Comparison of ENCODE assay signal across 9 mouse cellular contexts in genomic region chr16:50118150-50118549, GRCm38 (mm10).
A peak's percentile ranks its signal among the peaks of the same experiment; 100 is the strongest.
DNase-seq lines count a peak whose midpoint lies in the region; TF ChIP-seq lines count a peak whose summit lies in the region.
"Had no signal": no experiment of that assay in that cellular context is flagged by ENCODE, and none has a peak within 500 bp of the region (broad histone marks: within the 10 kb centered on the region; RNA-seq: fewer than 3 reads in every experiment).

No protein-coding gene starts in this region.

- H3K27me3 ChIP-seq in testis, adult 2 months (ENCODE audit: control insufficient read depth, insufficient read depth, low read length), result no peaks in the 10 kb centered on the region
- H3K27me3 ChIP-seq: embryonic facial prominence, embryonic 12.5 days had no signal

- H3K4me1 ChIP-seq in testis, adult 2 months (ENCODE audit: control insufficient read depth, insufficient read depth, low read length), result no peaks in the 10 kb centered on the region
- H3K4me1 ChIP-seq: embryonic facial prominence, embryonic 12.5 days had no signal

- no peak overlapping the region for H3K27ac ChIP-seq in testis, adult 2 months (ENCODE audit: control insufficient read depth, insufficient read depth, low read depth, low read length)
- H3K27ac ChIP-seq: embryonic facial prominence, embryonic 12.5 days had no signal

- no peak for TF ChIP-seq POLR2A in testis, adult 2 months (IDR thresholded peaks at IDR 0.05; ENCODE audit: control insufficient read depth, low read depth, low read length)

- H3K36me3 ChIP-seq in testis, adult 2 months (ENCODE audit: control insufficient read depth, insufficient read depth, low read length), result no peaks in the 10 kb centered on the region
- H3K36me3 ChIP-seq: embryonic facial prominence, embryonic 12.5 days had no signal

- TF ChIP-seq CTCF in testis, adult 2 months (IDR thresholded peaks at IDR 0.05; ENCODE audit: control insufficient read depth, insufficient read depth, insufficient replicate concordance, low read depth, low read length), result peak; percentile 26; the same call in 1 of the 2 replicates

- peak; percentile 10 for DNase-seq in embryo, embryonic 10 days (ENCODE audit: low spot score)
- no peak for DNase-seq in embryo, embryonic 9.5 days (ENCODE audit: extremely low spot score)
- DNase-seq in testis, postnatal 14 days (ENCODE audit: low spot score), result no peak
- DNase-seq in lung, postnatal 36 days, result peak; percentile 23
- DNase-seq in thymus, postnatal 4 days, result peak; percentile 67
- DNase-seq in layer of hippocampus, adult 18-20 months (ENCODE audit: low spot score in 2 of 2), result no peak
- DNase-seq in right cerebral cortex, postnatal 4 days, result no peak

- H3K4me3 ChIP-seq in testis, adult 2 months (ENCODE audit: control insufficient read depth, low read depth, low read length), result no peak overlapping the region
- H3K4me3 ChIP-seq: embryonic facial prominence, embryonic 12.5 days had no signal

Comparison
In these comparisons a context has a peak if more than half of its experiments do, and no peak if none do; other contexts are left out.
1. DNase-seq: peak in embryo, embryonic 10 days (single experiment), lung, postnatal 36 days (single experiment) and thymus, postnatal 4 days (single experiment); none in embryo, embryonic 9.5 days (single experiment), testis, postnatal 14 days (single experiment), layer of hippocampus, adult 18-20 months (0 of 2) and right cerebral cortex, postnatal 4 days (single experiment).